In the genomic region with DNA sequence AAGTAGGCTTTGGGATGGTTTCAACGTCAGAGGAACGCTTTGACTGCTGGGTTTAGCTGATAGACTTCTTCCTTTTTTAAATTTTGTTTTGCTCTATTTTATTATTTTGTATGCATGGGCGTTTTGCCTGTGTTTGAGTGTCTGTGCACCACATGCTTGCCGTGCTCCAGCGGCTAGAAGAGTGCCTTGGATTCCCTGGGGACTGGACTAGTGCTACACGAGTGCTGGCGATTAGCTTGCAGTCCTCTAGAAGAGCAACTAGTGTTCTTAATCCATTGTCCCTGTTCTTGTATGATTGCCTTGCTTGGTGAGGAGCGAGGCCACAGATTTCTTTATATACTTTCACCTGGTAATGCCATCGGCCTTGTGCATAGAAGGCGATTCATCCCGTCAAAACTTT, we compare ENCODE assay signal across 10 mouse cellular contexts.
DNase-seq lines count a peak whose midpoint lies in the region; ATAC-seq and TF ChIP-seq lines count a peak whose summit lies in the region.
"Had no signal": no experiment of that assay in that cellular context is flagged by ENCODE, and none has a peak within 500 bp of the region (broad histone marks: within the 10 kb centered on the region; RNA-seq: fewer than 3 reads in every experiment).

No protein-coding gene starts in this region.

- TF ChIP-seq RAD21 in CH12.LX (IDR thresholded peaks at IDR 0.05; ENCODE audit: low read depth, low read length), result no peak

- peak overlapping the region; percentile 22; the same call in 1 of the 2 replicates for H3K4me2 ChIP-seq in CH12.LX (ENCODE audit: insufficient read depth, low read depth, poor library complexity, severe bottlenecking)
- H3K4me2 ChIP-seq in forebrain, postnatal 0 days (ENCODE audit: low read depth), result no peak overlapping the region
- no peak overlapping the region for H3K4me2 ChIP-seq in midbrain, embryonic 12.5 days (replicated peaks)
- H3K4me2 ChIP-seq: intestine, embryonic 15.5 days had no signal

- no peaks in the 10 kb centered on the region for H3K9me3 ChIP-seq in CH12.LX (replicated peaks; ENCODE audit: low read length)
- H3K9me3 ChIP-seq in forebrain, postnatal 0 days (ENCODE audit: low read length), result no peaks in the 10 kb centered on the region
- H3K9me3 ChIP-seq in midbrain, embryonic 12.5 days, result no peaks in the 10 kb centered on the region
- H3K9me3 ChIP-seq: intestine, embryonic 15.5 days had no signal

- DNase-seq in heart, adult 2 months, result peak; percentile 36 to 39
- DNase-seq in heart, postnatal 25 days (ENCODE audit: low spot score), result no peak
- peak; percentile 60 for DNase-seq in CH12.LX (ENCODE audit: extremely low read depth)
- DNase-seq in forebrain, postnatal 0 days, result no peak
- no peak for DNase-seq in left cerebral cortex, adult 11 months (ENCODE audit: low spot score)
- no peak for DNase-seq in thymus, postnatal 0 days (ENCODE audit: low spot score)
- DNase-seq: thymus, postnatal 25 days had no signal

- H3K4me3 ChIP-seq in heart, adult 2 months, result no peak overlapping the region
- H3K4me3 ChIP-seq in CH12.LX (replicated peaks in 1 of 3; ENCODE audit: low read depth in 2 of 3, low read length in 2 of 3, poor library complexity in 1 of 3), result no peak overlapping the region
- H3K4me3 ChIP-seq in forebrain, postnatal 0 days (ENCODE audit: low read depth, low read length), result no peak overlapping the region
- no peak overlapping the region for H3K4me3 ChIP-seq in midbrain, embryonic 12.5 days
- H3K4me3 ChIP-seq: intestine, embryonic 15.5 days had no signal

- no peak for TF ChIP-seq CTCF in heart, adult 2 months (IDR thresholded peaks at IDR 0.05)
- no peak for TF ChIP-seq CTCF in CH12.LX (conservative IDR thresholded peaks at IDR 0.05 in 1 of 2, IDR thresholded peaks at IDR 0.05 in 1 of 2; ENCODE audit: low read depth in 2 of 2, low read length in 2 of 2)
- no peak for TF ChIP-seq CTCF in forebrain, postnatal 0 days (IDR thresholded peaks at IDR 0.05; ENCODE audit: low read depth)

- dilution Hi-C loops in CH12.LX (cut with MboI; ENCODE audit: extremely low pct_ligation_motif_present, extremely low pct_unique_long_range_greater_than_20kb, low sequenced_read_pairs), result no loop called here

- TF ChIP-seq POLR2A in heart, adult 2 months (IDR thresholded peaks at IDR 0.05; ENCODE audit: insufficient read depth, low read depth, low read length), result no peak
- TF ChIP-seq POLR2A in CH12.LX (IDR thresholded peaks at IDR 0.05; ENCODE audit: low read depth, low read length), result no peak

- in situ Hi-C loops in CH12.LX (cut with MboI; ENCODE audit: low pct_ligation_motif_present, low pct_unique_long_range_greater_than_20kb, low sequenced_read_pairs), result no loop called here

- no peak for TF ChIP-seq EP300 in heart, adult 2 months (IDR thresholded peaks at IDR 0.05; ENCODE audit: insufficient read depth, low read depth, low read length)
- no peak for TF ChIP-seq EP300 in CH12.LX (IDR thresholded peaks at IDR 0.05; ENCODE audit: low read length)

- WGBS in heart, adult 2 months, result 48% methylated on average over 11 of the region's 11 CpGs
- WGBS in forebrain, postnatal 0 days, result 51% methylated on average over 11 of the region's 11 CpGs
- WGBS in midbrain, embryonic 12.5 days, result 54% methylated on average over 11 of the region's 11 CpGs

- H3K4me1 ChIP-seq in heart, adult 2 months (ENCODE audit: control insufficient read depth, insufficient read depth, low read length), result peaks cover 25% of the 10 kb centered on the region
- H3K4me1 ChIP-seq in CH12.LX (ENCODE audit: control insufficient read depth in 1 of 2, insufficient read depth in 2 of 2), result peaks cover 16 to 88% of the 10 kb centered on the region in 2 experiments
- peaks cover 12% of the 10 kb centered on the region for H3K4me1 ChIP-seq in forebrain, postnatal 0 days (ENCODE audit: insufficient read depth)
- H3K4me1 ChIP-seq in midbrain, embryonic 12.5 days, result peaks cover 47% of the 10 kb centered on the region

- no peaks in the 10 kb centered on the region for H3K27me3 ChIP-seq in heart, adult 2 months (ENCODE audit: control insufficient read depth, insufficient read depth, low read length)
- no peaks in the 10 kb centered on the region for H3K27me3 ChIP-seq in CH12.LX (replicated peaks)
- no peaks in the 10 kb centered on the region for H3K27me3 ChIP-seq in forebrain, postnatal 0 days (ENCODE audit: insufficient read depth, low read length)
- H3K27me3 ChIP-seq in midbrain, embryonic 12.5 days, result no peaks in the 10 kb centered on the region
- H3K27me3 ChIP-seq: intestine, embryonic 15.5 days had no signal

- no peak for ATAC-seq in forebrain, postnatal 0 days
- no peak for ATAC-seq in midbrain, embryonic 12.5 days (ENCODE audit: low FRiP score, low read depth)
- ATAC-seq in frontal cortex, adult (ENCODE audit: low TSS enrichment), result no peak
- ATAC-seq: intestine, embryonic 15.5 days had no signal

- peaks cover 1% of the 10 kb centered on the region; the same call in 1 of the 2 replicates for H3K79me2 ChIP-seq in heart, adult 2 months (replicated peaks; ENCODE audit: control insufficient read depth, insufficient read depth, low read length)
- H3K79me2 ChIP-seq in CH12.LX (replicated peaks; ENCODE audit: control insufficient read depth, extremely low read depth, insufficient read depth, poor library complexity, severe bottlenecking), result peaks cover 12% of the 10 kb centered on the region

- no peak overlapping the region for H3K9ac ChIP-seq in heart, adult 2 months (ENCODE audit: low read depth, low read length)
- no peak overlapping the region for H3K9ac ChIP-seq in CH12.LX (ENCODE audit: insufficient read depth, low read depth)
- no peak overlapping the region for H3K9ac ChIP-seq in forebrain, postnatal 0 days
- no peak overlapping the region for H3K9ac ChIP-seq in midbrain, embryonic 12.5 days (replicated peaks)
- H3K9ac ChIP-seq: intestine, embryonic 15.5 days had no signal

- peaks cover 25% of the 10 kb centered on the region for H3K36me3 ChIP-seq in heart, adult 2 months (ENCODE audit: control insufficient read depth, insufficient read depth, low read length)
- H3K36me3 ChIP-seq in CH12.LX (replicated peaks in 1 of 2; ENCODE audit: control insufficient read depth in 1 of 2, insufficient read depth in 1 of 2, low read length in 1 of 2), result peaks cover 10 to 31% of the 10 kb centered on the region in 2 experiments
- no peaks in the 10 kb centered on the region; the same call in 1 of the 2 replicates for H3K36me3 ChIP-seq in forebrain, postnatal 0 days (ENCODE audit: insufficient read depth)
- peaks cover 8% of the 10 kb centered on the region; the same call in 1 of the 2 replicates for H3K36me3 ChIP-seq in midbrain, embryonic 12.5 days
- H3K36me3 ChIP-seq: intestine, embryonic 15.5 days had no signal

- peak overlapping the region; percentile 10; the same call in 1 of the 2 replicates for H3K27ac ChIP-seq in heart, adult 2 months
- H3K27ac ChIP-seq in CH12.LX (ENCODE audit: insufficient read depth, low read depth), result no peak overlapping the region
- H3K27ac ChIP-seq in forebrain, postnatal 0 days (ENCODE audit: low read depth, low read length), result peak overlapping the region; percentile 31; the same call in 1 of the 2 replicates
- H3K27ac ChIP-seq in midbrain, embryonic 12.5 days (replicated peaks), result peak overlapping the region; percentile 65
- H3K27ac ChIP-seq: intestine, embryonic 15.5 days had no signal

- intact Hi-C loops in heart, adult 2 months (cut with DNase I), result no loop called here
- intact Hi-C loops in heart, postnatal 25 days (cut with DNase I), result loop anchor here (2.0 kb wide), 1 partner anchor 31 kb away; no protein-coding TSS in a partner anchor

TF ChIP-seq in CH12.LX, 34 proteins besides CTCF, POLR2A, EP300 and RAD21:
- no peak for TF ChIP-seq NRF1 (IDR thresholded peaks at IDR 0.05; ENCODE audit: low read depth, low read length)
- TF ChIP-seq BHLHE40 (IDR thresholded peaks at IDR 0.05; ENCODE audit: low read depth, low read length), result 0 out of 2 replicates have a peak, but pooled peaks have one; percentile 53
- TF ChIP-seq E2F4 (IDR thresholded peaks at IDR 0.05; ENCODE audit: insufficient replicate concordance, low read depth, low read length), result no peak
- no peak for TF ChIP-seq JUND (conservative IDR thresholded peaks at IDR 0.05; ENCODE audit: low read depth, low read length)
- TF ChIP-seq GABPA (IDR thresholded peaks at IDR 0.05; ENCODE audit: insufficient replicate concordance, low read depth, low read length), result no peak

Comparison
In these comparisons a context has a peak if more than half of its experiments do, and no peak if none do; other contexts are left out.
1. DNase-seq: peak in heart, adult 2 months (2 of 2) and CH12.LX (single experiment); none in heart, postnatal 25 days (single experiment), forebrain, postnatal 0 days (single experiment), left cerebral cortex, adult 11 months (single experiment) and thymus, postnatal 0 days (single experiment).